In the genomic region with DNA sequence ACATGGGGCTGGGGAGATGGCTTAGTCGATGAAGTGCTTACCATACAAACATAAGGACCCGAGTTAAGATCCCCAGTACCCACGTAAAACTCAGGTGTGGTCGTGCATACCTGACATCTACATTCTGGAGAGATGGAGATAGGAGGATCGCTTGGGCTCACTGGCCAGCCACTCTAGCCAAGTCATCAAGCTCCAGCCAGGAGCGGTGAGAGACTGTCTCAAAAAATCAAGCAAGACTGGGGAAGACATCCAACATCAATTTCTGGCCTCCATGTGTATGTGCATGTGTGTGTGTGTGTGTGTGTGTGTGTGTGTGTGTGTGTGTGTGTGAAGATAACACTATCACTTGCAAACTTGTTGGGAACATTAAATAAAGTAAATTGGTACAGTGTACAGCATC, we compare ENCODE assay signal across 10 mouse cellular contexts.
"Had no signal": no experiment of that assay in that cellular context is flagged by ENCODE, and none has a peak within 500 bp of the region (broad histone marks: within the 10 kb centered on the region; RNA-seq: fewer than 3 reads in every experiment).

No protein-coding gene starts in this region.

- DNase-seq: retina, postnatal 1 day; right cerebral cortex, postnatal 14 days; right cerebral cortex, postnatal 25 days; spleen, adult 18-20 months; thymus, adult 18-20 months; thymus, adult 2 months; thymus, postnatal 14 days; thymus, postnatal 25 days; thymus, postnatal 36 days; thymus, postnatal 4 days had no signal
